Comparison of ENCODE assay signal across 17 mouse cellular contexts in genomic region chr16:3232610-3233009, GRCm38 (mm10).
DNase-seq lines count a peak whose midpoint lies in the region; ATAC-seq lines count a peak whose summit lies in the region.
"Had no signal": no experiment of that assay in that cellular context is flagged by ENCODE, and none has a peak within 500 bp of the region (broad histone marks: within the 10 kb centered on the region; RNA-seq: fewer than 3 reads in every experiment).

No protein-coding gene starts in this region.

- no peaks in the 10 kb centered on the region for H3K36me3 ChIP-seq in embryonic facial prominence, embryonic 11.5 days (replicated peaks; ENCODE audit: control insufficient read depth, insufficient read depth, low read depth, low read length)
- no peaks in the 10 kb centered on the region for H3K36me3 ChIP-seq in embryonic facial prominence, embryonic 10.5 days (replicated peaks)
- H3K36me3 ChIP-seq in kidney, embryonic 15.5 days, result no peaks in the 10 kb centered on the region
- no peaks in the 10 kb centered on the region for H3K36me3 ChIP-seq in midbrain, embryonic 14.5 days (ENCODE audit: control insufficient read depth, insufficient read depth, low read length)
- H3K36me3 ChIP-seq in midbrain, embryonic 10.5 days, result no peaks in the 10 kb centered on the region
- 0 out of 2 replicates have a peak, but pooled peaks cover 4% of the 10 kb centered on the region for H3K36me3 ChIP-seq in stomach, embryonic 15.5 days
- H3K36me3 ChIP-seq: limb, embryonic 13.5 days had no signal

- 0 out of 2 replicates have a peak, but pooled peaks have one; percentile 25 for ATAC-seq in embryonic facial prominence, embryonic 11.5 days (replicated peaks; ENCODE audit: insufficient number of reproducible peaks, low FRiP score, low TSS enrichment, low read depth)
- ATAC-seq in kidney, embryonic 15.5 days (replicated peaks; ENCODE audit: low FRiP score), result peak; percentile 50; the same call in 1 of the 2 replicates
- peak; percentile 13; the same call in 1 of the 2 replicates for ATAC-seq in midbrain, embryonic 14.5 days (ENCODE audit: low FRiP score, low TSS enrichment)
- ATAC-seq in stomach, embryonic 15.5 days (ENCODE audit: insufficient read depth, low FRiP score, low read depth), result peak; percentile 41; the same call in 1 of the 2 replicates
- ATAC-seq: Patski had no signal

- no peak for DNase-seq in embryonic facial prominence, embryonic 11.5 days (ENCODE audit: low spot score)
- DNase-seq in embryonic facial prominence, embryonic 10.5 days (ENCODE audit: low spot score), result no peak
- DNase-seq in kidney, postnatal 14 days, result no peak
- DNase-seq in midbrain, embryonic 14.5 days, result no peak
- DNase-seq in midbrain, embryonic 10.5 days (ENCODE audit: low spot score), result no peak
- DNase-seq in embryo, embryonic 11 days, result no peak
- DNase-seq: cerebellum, adult 11 months; heart, postnatal 10 days; kidney, adult 8-10 months; lung, postnatal 10 days; thymus, postnatal 25 days had no signal

- H3K27ac ChIP-seq in embryonic facial prominence, embryonic 11.5 days (replicated peaks; ENCODE audit: low read depth, low read length), result no peak overlapping the region
- no peak overlapping the region for H3K27ac ChIP-seq in embryonic facial prominence, embryonic 10.5 days (replicated peaks)
- no peak overlapping the region for H3K27ac ChIP-seq in kidney, embryonic 15.5 days
- H3K27ac ChIP-seq in midbrain, embryonic 14.5 days (replicated peaks; ENCODE audit: low read depth, low read length), result no peak overlapping the region
- no peak overlapping the region for H3K27ac ChIP-seq in midbrain, embryonic 10.5 days (replicated peaks)
- no peak overlapping the region for H3K27ac ChIP-seq in stomach, embryonic 15.5 days
- H3K27ac ChIP-seq: layer of hippocampus, adult 2 months; left cerebral cortex, adult 2 months; limb, embryonic 13.5 days had no signal

- H3K9me3 ChIP-seq in embryonic facial prominence, embryonic 11.5 days (replicated peaks; ENCODE audit: control insufficient read depth, low read length), result peaks cover 48% of the 10 kb centered on the region
- H3K9me3 ChIP-seq in embryonic facial prominence, embryonic 10.5 days, result peaks cover 63% of the 10 kb centered on the region
- peaks cover 53% of the 10 kb centered on the region for H3K9me3 ChIP-seq in kidney, embryonic 15.5 days (replicated peaks)
- H3K9me3 ChIP-seq in midbrain, embryonic 14.5 days (ENCODE audit: control insufficient read depth, low read length), result peaks cover 56% of the 10 kb centered on the region
- peaks cover 63% of the 10 kb centered on the region for H3K9me3 ChIP-seq in midbrain, embryonic 10.5 days (replicated peaks)
- peaks cover 30% of the 10 kb centered on the region for H3K9me3 ChIP-seq in stomach, embryonic 15.5 days

- no peaks in the 10 kb centered on the region for H3K4me1 ChIP-seq in embryonic facial prominence, embryonic 11.5 days (ENCODE audit: control insufficient read depth, insufficient read depth, low read length)
- H3K4me1 ChIP-seq in embryonic facial prominence, embryonic 10.5 days, result no peaks in the 10 kb centered on the region
- no peaks in the 10 kb centered on the region for H3K4me1 ChIP-seq in kidney, embryonic 15.5 days
- H3K4me1 ChIP-seq in midbrain, embryonic 14.5 days (ENCODE audit: control insufficient read depth, insufficient read depth, low read length), result no peaks in the 10 kb centered on the region
- no peaks in the 10 kb centered on the region for H3K4me1 ChIP-seq in midbrain, embryonic 10.5 days
- no peaks in the 10 kb centered on the region for H3K4me1 ChIP-seq in stomach, embryonic 15.5 days
- H3K4me1 ChIP-seq: limb, embryonic 13.5 days had no signal

- no peak overlapping the region for H3K9ac ChIP-seq in embryonic facial prominence, embryonic 11.5 days (replicated peaks; ENCODE audit: low read length)
- H3K9ac ChIP-seq in kidney, embryonic 15.5 days, result no peak overlapping the region
- H3K9ac ChIP-seq in midbrain, embryonic 14.5 days (replicated peaks; ENCODE audit: low read length), result no peak overlapping the region
- no peak overlapping the region for H3K9ac ChIP-seq in stomach, embryonic 15.5 days
- H3K9ac ChIP-seq: limb, embryonic 13.5 days had no signal

- no peaks in the 10 kb centered on the region for H3K27me3 ChIP-seq in embryonic facial prominence, embryonic 11.5 days (ENCODE audit: control insufficient read depth, insufficient read depth, low read length)
- H3K27me3 ChIP-seq in embryonic facial prominence, embryonic 10.5 days (replicated peaks; ENCODE audit: low read depth, poor library complexity, severe bottlenecking), result no peaks in the 10 kb centered on the region
- H3K27me3 ChIP-seq in kidney, embryonic 15.5 days, result no peaks in the 10 kb centered on the region
- H3K27me3 ChIP-seq in midbrain, embryonic 14.5 days (ENCODE audit: control insufficient read depth, insufficient read depth, low read length), result no peaks in the 10 kb centered on the region
- H3K27me3 ChIP-seq in midbrain, embryonic 10.5 days (ENCODE audit: low read depth, poor library complexity, severe bottlenecking), result no peaks in the 10 kb centered on the region
- no peaks in the 10 kb centered on the region for H3K27me3 ChIP-seq in stomach, embryonic 15.5 days (replicated peaks)
- H3K27me3 ChIP-seq: limb, embryonic 13.5 days; Patski had no signal

- no peak overlapping the region for H3K4me2 ChIP-seq in embryonic facial prominence, embryonic 11.5 days (ENCODE audit: low read depth, low read length)
- H3K4me2 ChIP-seq in kidney, embryonic 15.5 days, result no peak overlapping the region
- no peak overlapping the region for H3K4me2 ChIP-seq in midbrain, embryonic 14.5 days (ENCODE audit: low read length)
- no peak overlapping the region for H3K4me2 ChIP-seq in stomach, embryonic 15.5 days
- H3K4me2 ChIP-seq: limb, embryonic 13.5 days had no signal

- 54% methylated on average over 2 of the region's 2 CpGs for WGBS in embryonic facial prominence, embryonic 11.5 days
- WGBS in embryonic facial prominence, embryonic 10.5 days, result 49% methylated on average over 2 of the region's 2 CpGs
- 41% methylated on average over 2 of the region's 2 CpGs for WGBS in kidney, embryonic 15.5 days
- 55% methylated on average over 2 of the region's 2 CpGs for WGBS in midbrain, embryonic 14.5 days
- 54% methylated on average over 2 of the region's 2 CpGs for WGBS in midbrain, embryonic 10.5 days
- 33% methylated on average over 2 of the region's 2 CpGs for WGBS in stomach, embryonic 15.5 days

- H3K4me3 ChIP-seq in embryonic facial prominence, embryonic 11.5 days (ENCODE audit: low read depth, low read length), result no peak overlapping the region
- no peak overlapping the region for H3K4me3 ChIP-seq in embryonic facial prominence, embryonic 10.5 days
- no peak overlapping the region for H3K4me3 ChIP-seq in kidney, embryonic 15.5 days (replicated peaks)
- H3K4me3 ChIP-seq in midbrain, embryonic 14.5 days (replicated peaks; ENCODE audit: low read depth, low read length), result no peak overlapping the region
- no peak overlapping the region for H3K4me3 ChIP-seq in midbrain, embryonic 10.5 days
- no peak overlapping the region for H3K4me3 ChIP-seq in stomach, embryonic 15.5 days (replicated peaks)
- H3K4me3 ChIP-seq: layer of hippocampus, adult 2 months; left cerebral cortex, adult 2 months; limb, embryonic 13.5 days had no signal
